Mouse (Mus musculus) urinary bladder, postnatal 36 days (tissue): ENCODE data around the gene Hoxa10.

Experiments used
- DNase-seq, 2 experiments: peaks; one replicate each; pipeline ENCODE4 v3.0.0; 2022; ENCODE audit warnings: low spot score in 2 of 2, mixed read lengths in 1 of 2

The Hoxa10 gene

GRCm38 (mm10) chr6:52219234-52219942 lies 21.3 kb downstream of the Hoxa10 start:
- DNase-seq = peak in 1 of 2 experiments; percentile 16

GRCm38 (mm10) chr6:52218643-52219215 lies 21.9 kb downstream of the Hoxa10 start:
- peak in 1 of 2 experiments; percentile 1 for DNase-seq

GRCm38 (mm10) chr6:52217895-52218642 lies 22.6 kb downstream of the Hoxa10 start:
- DNase-seq = peak in 1 of 2 experiments; percentile 7

- peak; percentile 79 to 94 for DNase-seq
Measured at GRCm38 (mm10) chr6:52217459-52217768, 23.2 kb downstream of the Hoxa10 start.

- peak; percentile 50 to 52 for DNase-seq
Measured at GRCm38 (mm10) chr6:52216691-52217458, 23.8 kb downstream of the Hoxa10 start.

- peak in 1 of 2 experiments; percentile 22 for DNase-seq
Measured at GRCm38 (mm10) chr6:52215771-52216535, 24.7 kb downstream of the Hoxa10 start.

GRCm38 (mm10) chr6:52215070-52215469 lies 25.6 kb downstream of the Hoxa10 start:
- no peak for DNase-seq

GRCm38 (mm10) chr6:52214271-52214670 lies 26.4 kb downstream of the Hoxa10 start:
- DNase-seq = peak in 1 of 2 experiments; percentile 3

- peak; percentile 78 to 83 for DNase-seq
Measured at GRCm38 (mm10) chr6:52213119-52213986, 27.3 kb downstream of the Hoxa10 start, which contains the start of the genes Hoxa3 and Gm28308. TSS of gene Hoxa3 (minus strand) at chr6:52213336. TSS of gene Gm28308 (minus strand) at chr6:52213339.

GRCm38 (mm10) chr6:52212556-52213118 lies 28.0 kb downstream of the Hoxa10 start:
- peak; percentile 43 to 59 for DNase-seq

- no peak for DNase-seq
Measured at GRCm38 (mm10) chr6:52211961-52212360, 28.7 kb downstream of the Hoxa10 start.

- peak; percentile 76 to 81 for DNase-seq
Measured at GRCm38 (mm10) chr6:52211170-52211935, 29.3 kb downstream of the Hoxa10 start.

- no peak for DNase-seq
Measured at GRCm38 (mm10) chr6:52209685-52210046, 31.0 kb downstream of the Hoxa10 start.

GRCm38 (mm10) chr6:52208868-52209684 lies 31.6 kb downstream of the Hoxa10 start:
- no peak for DNase-seq

GRCm38 (mm10) chr6:52208072-52208867 lies 32.4 kb downstream of the Hoxa10 start, which contains the start of gene Hoxa6:
TSS of gene Hoxa6 (minus strand) at chr6:52208722.
- peak; percentile 61 to 72 for DNase-seq

- no peak for DNase-seq
Measured at GRCm38 (mm10) chr6:52207684-52207976, 33.0 kb downstream of the Hoxa10 start.

- DNase-seq = no peak
Measured at GRCm38 (mm10) chr6:52206882-52207683, 33.6 kb downstream of the Hoxa10 start.
